Mouse (Mus musculus) splenic B cell, adult 2 months (primary cell): ENCODE measurements around the gene Gm11758.
"Not testable (repeated sequence)": the region's sequence is repeated elsewhere in the genome, so short reads cannot be mapped to it uniquely, and the experiment has no call there.

ENCODE experiments used
- DNase-seq: peaks from one replicate; pipeline ENCODE4 v3.0.0-alpha.2; 2011; ENCODE audit warnings: low read depth, low spot score
- H3K27me3 ChIP-seq: 2 replicates; pipeline ENCODE4 v1.6.1; 2012; ENCODE audit warnings: mild to moderate bottlenecking, low read length, moderate library complexity, mixed read lengths; ENCODE audit not compliant: control insufficient read depth, poor library complexity, insufficient read depth, severe bottlenecking
- H3K36me3 ChIP-seq: 2 replicates; pipeline ENCODE4 v1.6.1; 2012; ENCODE audit warnings: mild to moderate bottlenecking, low read length, moderate library complexity, mixed read lengths; ENCODE audit not compliant: control insufficient read depth, poor library complexity, insufficient read depth, severe bottlenecking

Gene Gm11758

GRCm38 (mm10) chr4:73876166-73876565 is at the start of gene Gm11758:
Gm11758 (minus strand) TSS chr4:73876266.
- H3K27me3 ChIP-seq, H3K36me3 ChIP-seq, DNase-seq: not testable (repeated sequence)

GRCm38 (mm10) chr4:73920660-73921059 is 44.6 kb upstream of the Gm11758 start, which contains the start of gene Gm11756:
Gm11756 (minus strand) TSS chr4:73920760.
- H3K36me3 ChIP-seq, H3K27me3 ChIP-seq, DNase-seq: not testable (repeated sequence)

GRCm38 (mm10) chr4:73905853-73906252 is 29.8 kb upstream of the Gm11758 start, which contains the start of gene Gm13871:
Gm13871 (minus strand) TSS chr4:73905953.
- not testable (repeated sequence) for DNase-seq, H3K27me3 ChIP-seq, H3K36me3 ChIP-seq

- DNase-seq, H3K36me3 ChIP-seq, H3K27me3 ChIP-seq: not testable (repeated sequence)
These were observed 14.9 kb upstream of the Gm11758 start, which contains the start of gene Gm11757 for GRCm38 (mm10) chr4:73891012-73891411. Gm11757 (minus strand) TSS chr4:73891112.

- no peaks in the 10 kb centered on the region for H3K27me3 ChIP-seq
- no peaks in the 10 kb centered on the region for H3K36me3 ChIP-seq
- no peak for DNase-seq
These were observed 49.5 kb downstream of the Gm11758 start for GRCm38 (mm10) chr4:73826587-73826986.
